In the genomic region with DNA sequence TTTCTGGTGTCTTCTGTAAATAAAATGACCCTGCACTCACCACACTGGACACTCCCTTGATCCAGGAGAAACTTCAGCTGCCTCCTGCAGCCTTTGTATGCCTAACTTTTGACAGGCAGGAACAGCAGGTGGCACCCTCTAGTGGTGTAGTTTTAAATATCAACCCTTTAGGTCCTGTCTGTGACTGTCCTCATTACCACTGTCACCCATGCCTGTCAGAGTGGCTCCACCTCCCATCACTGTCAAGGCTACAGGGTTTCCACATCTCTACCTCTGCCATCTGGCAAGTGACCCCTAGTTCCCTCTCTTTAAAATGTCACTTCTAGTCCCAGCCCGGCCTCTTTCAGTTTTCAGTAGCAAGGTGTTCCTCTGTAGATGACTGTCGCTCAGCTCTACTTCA, we compare ENCODE assay signal across 8 mouse cellular contexts.
A peak's percentile ranks its signal among the peaks of the same experiment; 100 is the strongest.
DNase-seq lines count a peak whose midpoint lies in the region; ATAC-seq and TF ChIP-seq lines count a peak whose summit lies in the region.

No protein-coding gene starts in this region.

- 84% methylated on average over 2 of the region's 2 CpGs for WGBS in hindbrain, embryonic 10.5 days
- WGBS in hindbrain, embryonic 16.5 days, result 81% methylated on average over 2 of the region's 2 CpGs
- 86% methylated on average over 2 of the region's 2 CpGs for WGBS in embryonic facial prominence, embryonic 11.5 days
- WGBS in lung, postnatal 0 days, result 72% methylated on average over 2 of the region's 2 CpGs

- H3K4me3 ChIP-seq in hindbrain, embryonic 10.5 days, result no peak overlapping the region
- H3K4me3 ChIP-seq in hindbrain, embryonic 16.5 days (ENCODE audit: low read length), result no peak overlapping the region
- no peak overlapping the region for H3K4me3 ChIP-seq in embryonic facial prominence, embryonic 11.5 days (ENCODE audit: low read depth, low read length)
- no peak overlapping the region for H3K4me3 ChIP-seq in lung, postnatal 0 days (ENCODE audit: low read depth, low read length)

- no peak for ATAC-seq in hindbrain, embryonic 16.5 days
- ATAC-seq in embryonic facial prominence, embryonic 11.5 days (replicated peaks; ENCODE audit: insufficient number of reproducible peaks, low FRiP score, low TSS enrichment, low read depth), result no peak
- peak; percentile 67 for ATAC-seq in lung, postnatal 0 days

- H3K27me3 ChIP-seq in hindbrain, embryonic 10.5 days (ENCODE audit: insufficient read depth, poor library complexity, severe bottlenecking), result no peaks in the 10 kb centered on the region
- H3K27me3 ChIP-seq in hindbrain, embryonic 16.5 days (replicated peaks; ENCODE audit: control insufficient read depth, insufficient read depth, low read length), result no peaks in the 10 kb centered on the region
- H3K27me3 ChIP-seq in embryonic facial prominence, embryonic 11.5 days (ENCODE audit: control insufficient read depth, insufficient read depth, low read length), result no peaks in the 10 kb centered on the region
- no peaks in the 10 kb centered on the region for H3K27me3 ChIP-seq in lung, postnatal 0 days (replicated peaks; ENCODE audit: insufficient read depth, low read length)

- no peak overlapping the region for H3K9ac ChIP-seq in hindbrain, embryonic 16.5 days (ENCODE audit: low read depth, low read length)
- H3K9ac ChIP-seq in embryonic facial prominence, embryonic 11.5 days (replicated peaks; ENCODE audit: low read length), result no peak overlapping the region
- H3K9ac ChIP-seq in lung, postnatal 0 days (replicated peaks; ENCODE audit: low read depth), result no peak overlapping the region

- H3K36me3 ChIP-seq in hindbrain, embryonic 10.5 days, result no peaks in the 10 kb centered on the region
- no peaks in the 10 kb centered on the region for H3K36me3 ChIP-seq in hindbrain, embryonic 16.5 days (ENCODE audit: control insufficient read depth, insufficient read depth, low read length)
- no peaks in the 10 kb centered on the region for H3K36me3 ChIP-seq in embryonic facial prominence, embryonic 11.5 days (replicated peaks; ENCODE audit: control insufficient read depth, insufficient read depth, low read depth, low read length)
- no peaks in the 10 kb centered on the region for H3K36me3 ChIP-seq in lung, postnatal 0 days (ENCODE audit: insufficient read depth, low read length)

- peaks cover 5% of the 10 kb centered on the region; the same call in 1 of the 2 replicates for H3K4me1 ChIP-seq in hindbrain, embryonic 10.5 days (replicated peaks)
- 0 out of 2 replicates have a peak, but pooled peaks cover 2% of the 10 kb centered on the region for H3K4me1 ChIP-seq in hindbrain, embryonic 16.5 days (ENCODE audit: control insufficient read depth, insufficient read depth, low read depth, low read length)
- no peaks in the 10 kb centered on the region for H3K4me1 ChIP-seq in embryonic facial prominence, embryonic 11.5 days (ENCODE audit: control insufficient read depth, insufficient read depth, low read length)
- no peaks in the 10 kb centered on the region; the same call in 1 of the 2 replicates for H3K4me1 ChIP-seq in lung, postnatal 0 days (ENCODE audit: insufficient read depth, low read depth, low read length)

- peak; percentile 28 for DNase-seq in hindbrain, embryonic 10.5 days (ENCODE audit: low spot score)
- peak; percentile 23 for DNase-seq in adrenal gland, postnatal 25 days
- peak; percentile 67 for DNase-seq in embryonic facial prominence, embryonic 11.5 days (ENCODE audit: low spot score)
- DNase-seq in heart, postnatal 14 days, result peak; percentile 38 to 67
- peak; percentile 67 for DNase-seq in layer of hippocampus, adult 11-12 months (ENCODE audit: low spot score)
- DNase-seq in lung, postnatal 0 days (ENCODE audit: low spot score), result peak; percentile 72
- DNase-seq in spleen, postnatal 10 days (ENCODE audit: low spot score in 2 of 2), result peak; percentile 51 to 64

- no peak overlapping the region for H3K4me2 ChIP-seq in hindbrain, embryonic 16.5 days (ENCODE audit: low read length)
- H3K4me2 ChIP-seq in embryonic facial prominence, embryonic 11.5 days (ENCODE audit: low read depth, low read length), result no peak overlapping the region
- no peak overlapping the region for H3K4me2 ChIP-seq in lung, postnatal 0 days (replicated peaks; ENCODE audit: low read depth, low read length)

- intact Hi-C loops in heart, postnatal 14 days (cut with DNase I), result no loop called here

- TF ChIP-seq EP300 in lung, postnatal 0 days (IDR thresholded peaks at IDR 0.05), result no peak

- no peak overlapping the region for H3K27ac ChIP-seq in hindbrain, embryonic 10.5 days
- H3K27ac ChIP-seq in hindbrain, embryonic 16.5 days (ENCODE audit: low read depth, low read length), result no peak overlapping the region
- no peak overlapping the region for H3K27ac ChIP-seq in embryonic facial prominence, embryonic 11.5 days (replicated peaks; ENCODE audit: low read depth, low read length)
- H3K27ac ChIP-seq in lung, postnatal 0 days (ENCODE audit: low read length), result no peak overlapping the region

- H3K9me3 ChIP-seq in hindbrain, embryonic 10.5 days, result no peaks in the 10 kb centered on the region
- no peaks in the 10 kb centered on the region for H3K9me3 ChIP-seq in hindbrain, embryonic 16.5 days (ENCODE audit: control insufficient read depth, low read length)
- no peaks in the 10 kb centered on the region for H3K9me3 ChIP-seq in embryonic facial prominence, embryonic 11.5 days (replicated peaks; ENCODE audit: control insufficient read depth, low read length)
- no peaks in the 10 kb centered on the region for H3K9me3 ChIP-seq in lung, postnatal 0 days (ENCODE audit: low read length)

- peak; percentile 80 for TF ChIP-seq CTCF in lung, postnatal 0 days (IDR thresholded peaks at IDR 0.05)
